Mouse (Mus musculus) forelimb bud, embryonic 11.5 days (tissue): ENCODE measurements around the gene Clip2.

Source experiments
- DNase-seq: peaks from one replicate; pipeline ENCODE4 v3.0.0-alpha.2; 2012; ENCODE audit warnings: low read depth, low spot score

Gene Clip2

GRCm38 (mm10) chr5:134564272-134564671 lies 12.0 kb upstream of the Clip2 start:
- DNase-seq, result no peak

GRCm38 (mm10) chr5:134560450-134561171 lies 8.4 kb upstream of the Clip2 start:
- no peak for DNase-seq

GRCm38 (mm10) chr5:134560071-134560449 lies 7.8 kb upstream of the Clip2 start, which contains the start of gene Syna:
TSS of gene Syna (minus strand) at chr5:134560171.
- DNase-seq, result no peak

- peak; percentile 74 for DNase-seq
These were observed 3.4 kb upstream of the Clip2 start for GRCm38 (mm10) chr5:134555463-134556164.

- DNase-seq, result no peak
These were observed 1.8 kb upstream of the Clip2 start for GRCm38 (mm10) chr5:134553951-134554546.

GRCm38 (mm10) chr5:134551233-134552109 lies 763 bp downstream of the Clip2 start:
- no peak for DNase-seq

GRCm38 (mm10) chr5:134550836-134551232 lies 1.4 kb downstream of the Clip2 start:
- DNase-seq, result no peak

- DNase-seq, result no peak
These were observed 2.5 kb downstream of the Clip2 start for GRCm38 (mm10) chr5:134549640-134550168.

- DNase-seq, result no peak
These were observed 3.9 kb downstream of the Clip2 start for GRCm38 (mm10) chr5:134548306-134548705.

- no peak for DNase-seq
These were observed 5.4 kb downstream of the Clip2 start for GRCm38 (mm10) chr5:134546790-134547189.

GRCm38 (mm10) chr5:134545242-134545629 lies 7.0 kb downstream of the Clip2 start:
- DNase-seq, result no peak

- no peak for DNase-seq
These were observed 7.6 kb downstream of the Clip2 start for GRCm38 (mm10) chr5:134544516-134545241.

GRCm38 (mm10) chr5:134541640-134542039 lies 10.6 kb downstream of the Clip2 start:
- DNase-seq, result no peak

GRCm38 (mm10) chr5:134540881-134541280 lies 11.4 kb downstream of the Clip2 start:
- no peak for DNase-seq

- peak; percentile 82 for DNase-seq
These were observed 12.3 kb downstream of the Clip2 start for GRCm38 (mm10) chr5:134539891-134540290.

- DNase-seq, result no peak
These were observed 16.2 kb downstream of the Clip2 start for GRCm38 (mm10) chr5:134536036-134536435.

GRCm38 (mm10) chr5:134532417-134532816 lies 19.8 kb downstream of the Clip2 start:
- DNase-seq, result no peak

GRCm38 (mm10) chr5:134531585-134531984 lies 20.6 kb downstream of the Clip2 start:
- DNase-seq, result no peak

GRCm38 (mm10) chr5:134530830-134531229 lies 21.4 kb downstream of the Clip2 start:
- no peak for DNase-seq

GRCm38 (mm10) chr5:134528488-134528887 lies 23.7 kb downstream of the Clip2 start:
- DNase-seq, result no peak
